Mouse (Mus musculus) liver, embryonic 12.5 days (tissue): ENCODE data around the gene Il13ra1. TPM values are rescaled to one million over a fixed set of nuclear protein-coding genes. Genes with fewer than 3 reads are reported as not detected.

ENCODE experiments used
- ATAC-seq: fragments of 200-750 bp; cut with Nextera tagmentation; 2 replicates; pipeline ENCODE4 v1.8.0; 2017; ENCODE audit warnings: moderate number of reproducible peaks, mild to moderate bottlenecking, moderate library complexity
- H3K27ac ChIP-seq: fragments of 300-500 bp; sonication (generic); 2 replicates; pipeline ENCODE4 v1.5.1; 2016; ENCODE audit warnings: mild to moderate bottlenecking
- H3K27me3 ChIP-seq: fragments of 300-500 bp; sonication (generic); replicated peaks from 2 replicates; pipeline ENCODE4 v1.6.1; 2016; ENCODE audit warnings: mild to moderate bottlenecking, moderate library complexity
- H3K36me3 ChIP-seq: fragments of 300-500 bp; sonication (generic); 2 replicates; pipeline ENCODE4 v1.6.1; 2016; ENCODE audit warnings: mild to moderate bottlenecking, moderate library complexity
- H3K4me1 ChIP-seq: fragments of 300-500 bp; sonication (generic); 2 replicates; pipeline ENCODE4 v1.6.1; 2016
- H3K4me2 ChIP-seq: fragments of 300-500 bp; sonication (generic); 2 replicates; pipeline ENCODE4 v1.6.1; 2016; ENCODE audit warnings: mild to moderate bottlenecking, moderate library complexity
- H3K4me3 ChIP-seq: fragments of 300-500 bp; sonication (generic); 2 replicates; pipeline ENCODE4 v1.5.1; 2016; ENCODE audit warnings: mild to moderate bottlenecking, moderate library complexity
- H3K9ac ChIP-seq: fragments of 300-500 bp; sonication (generic); 2 replicates; pipeline ENCODE4 v1.6.1; 2016; ENCODE audit warnings: mild to moderate bottlenecking, moderate library complexity
- H3K9me3 ChIP-seq: fragments of 300-500 bp; sonication (generic); replicated peaks from 2 replicates; pipeline ENCODE4 v1.6.1; 2016; ENCODE audit warnings: mild to moderate bottlenecking, moderate library complexity
- WGBS: fragments of 180-500 bp; shearing (Covaris S2); methylation state at CpG from one replicate; pipeline ENCODE4 v1.1.7; 2016; ENCODE audit not compliant: insufficient replicate concordance; 5-methylcytosine and 5-hydroxymethylcytosine counted together
- polyA plus RNA-seq: library from polyadenylated mRNA; unstranded; fragments of >200 nt; fragmentation: Nextera tagmentation; extraction: Ambion mirVana; gene quantifications from 2 replicates; pipeline ENCODE4 v1.2.1, GENCODE M21; 2016

The Il13ra1 gene
- polyA plus RNA-seq = 4.1 and 4.6 TPM in 2 replicates

GRCm38 (mm10) chrX:36111622-36112421, at the start of gene Il13ra1:
Gene Il13ra1 (plus strand): TSS chrX:36112110.
- Histone ChIP-seq H3K27ac (no peak within 1 kb of the TSS), H3K27me3 (peaks cover 26% of the 10 kb centered on the region), H3K9me3 (no peaks in the 10 kb centered on the region), H3K4me2 (peak within 1 kb of the TSS; percentile 57), H3K4me1 (no peaks in the 10 kb centered on the region), H3K36me3 (no peaks in the 10 kb centered on the region), H3K4me3 (peak within 1 kb of the TSS; percentile 35), H3K9ac (0 out of 2 replicates have a peak within 1 kb of the TSS, but pooled peaks have one; percentile 35)
- ATAC-seq = no peak
- 9% methylated on average over 34 of the region's 51 CpGs for WGBS

- Histone ChIP-seq H3K9me3 (no peaks in the 10 kb centered on the region), H3K4me1 (no peaks in the 10 kb centered on the region), H3K27ac (no peak overlapping the region), H3K4me2 (no peak overlapping the region), H3K4me3 (no peak overlapping the region), H3K36me3 (no peaks in the 10 kb centered on the region), H3K9ac (no peak overlapping the region), H3K27me3 (no peaks in the 10 kb centered on the region)
- WGBS = 67% methylated on average over 2 of the region's 2 CpGs
- ATAC-seq = no peak
Measured at GRCm38 (mm10) chrX:36073997-36074396, 37.9 kb upstream of the Il13ra1 start.

GRCm38 (mm10) chrX:36077164-36077563, 34.7 kb upstream of the Il13ra1 start:
- no peak for ATAC-seq
- H3K9ac ChIP-seq = no peak overlapping the region

GRCm38 (mm10) chrX:36082917-36083316, 29.0 kb upstream of the Il13ra1 start:
- Histone ChIP-seq H3K36me3 (no peaks in the 10 kb centered on the region), H3K4me3 (no peak overlapping the region), H3K9me3 (no peaks in the 10 kb centered on the region), H3K27ac (no peak overlapping the region), H3K4me1 (no peaks in the 10 kb centered on the region), H3K4me2 (no peak overlapping the region), H3K9ac (no peak overlapping the region), H3K27me3 (no peaks in the 10 kb centered on the region)
- no peak for ATAC-seq
- WGBS = 55% methylated on average over 1 of the region's 1 CpGs

More at GRCm38 (mm10) chrX:36077164-36077563, 34.7 kb upstream of the Il13ra1 start:
- Histone ChIP-seq H3K4me1 (no peaks in the 10 kb centered on the region), H3K4me2 (no peak overlapping the region), H3K4me3 (no peak overlapping the region), H3K36me3 (no peaks in the 10 kb centered on the region), H3K27ac (no peak overlapping the region), H3K27me3 (no peaks in the 10 kb centered on the region), H3K9me3 (no peaks in the 10 kb centered on the region)
- WGBS = 56% methylated on average over 4 of the region's 4 CpGs

GRCm38 (mm10) chrX:36088464-36089256, 23.2 kb upstream of the Il13ra1 start:
- ATAC-seq = no peak
- Histone ChIP-seq H3K9me3 (no peaks in the 10 kb centered on the region), H3K36me3 (no peaks in the 10 kb centered on the region), H3K27ac (no peak overlapping the region), H3K27me3 (no peaks in the 10 kb centered on the region), H3K4me3 (no peak overlapping the region), H3K4me2 (no peak overlapping the region), H3K4me1 (no peaks in the 10 kb centered on the region), H3K9ac (no peak overlapping the region)
- 66% methylated on average over 6 of the region's 6 CpGs for WGBS

GRCm38 (mm10) chrX:36100883-36101282, 11.0 kb upstream of the Il13ra1 start:
- no peak for ATAC-seq
- no peaks in the 10 kb centered on the region for H3K36me3 ChIP-seq
- no peak overlapping the region for H3K4me2 ChIP-seq
- H3K27ac ChIP-seq = no peak overlapping the region
- WGBS = 47% methylated on average over 1 of the region's 1 CpGs
- H3K9ac ChIP-seq = no peak overlapping the region
- H3K27me3 ChIP-seq = no peaks in the 10 kb centered on the region
- H3K9me3 ChIP-seq = no peaks in the 10 kb centered on the region
- no peak overlapping the region for H3K4me3 ChIP-seq
- H3K4me1 ChIP-seq = no peaks in the 10 kb centered on the region

DNA sequence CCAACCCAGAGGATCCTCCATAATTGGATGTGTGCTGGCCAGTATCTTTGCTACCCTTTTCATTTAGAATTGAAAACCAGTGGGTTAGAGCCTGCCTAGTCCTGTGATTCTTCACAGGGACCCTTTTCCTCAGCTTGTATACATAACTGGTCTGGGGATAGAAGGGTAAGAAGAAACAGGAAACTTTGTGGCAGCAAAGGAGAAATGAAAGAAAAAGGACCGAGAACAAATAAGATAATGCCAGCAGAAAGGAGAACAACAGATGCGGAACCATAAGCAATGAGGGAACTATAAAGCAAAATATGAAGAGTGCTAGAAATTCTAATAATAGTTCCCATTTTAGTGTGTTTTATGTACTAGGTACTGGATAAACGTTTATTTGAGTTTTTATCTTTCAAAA, 10.6 kb upstream of the Il13ra1 start:
- Histone ChIP-seq H3K4me3 (no peak overlapping the region), H3K27ac (no peak overlapping the region), H3K36me3 (no peaks in the 10 kb centered on the region), H3K9me3 (no peaks in the 10 kb centered on the region), H3K4me1 (no peaks in the 10 kb centered on the region), H3K27me3 (no peaks in the 10 kb centered on the region), H3K4me2 (no peak overlapping the region), H3K9ac (no peak overlapping the region)
- WGBS = 40% methylated on average over 3 of the region's 3 CpGs
- no peak for ATAC-seq

- Histone ChIP-seq H3K9me3 (no peaks in the 10 kb centered on the region), H3K27ac (no peak overlapping the region), H3K36me3 (no peaks in the 10 kb centered on the region), H3K4me1 (no peaks in the 10 kb centered on the region), H3K27me3 (peaks cover 26% of the 10 kb centered on the region), H3K4me2 (no peak overlapping the region), H3K9ac (no peak overlapping the region), H3K4me3 (no peak overlapping the region)
- ATAC-seq = no peak
- WGBS = 29% methylated on average over 3 of the region's 3 CpGs
Measured at GRCm38 (mm10) chrX:36108601-36109000, 3.3 kb upstream of the Il13ra1 start.

DNA sequence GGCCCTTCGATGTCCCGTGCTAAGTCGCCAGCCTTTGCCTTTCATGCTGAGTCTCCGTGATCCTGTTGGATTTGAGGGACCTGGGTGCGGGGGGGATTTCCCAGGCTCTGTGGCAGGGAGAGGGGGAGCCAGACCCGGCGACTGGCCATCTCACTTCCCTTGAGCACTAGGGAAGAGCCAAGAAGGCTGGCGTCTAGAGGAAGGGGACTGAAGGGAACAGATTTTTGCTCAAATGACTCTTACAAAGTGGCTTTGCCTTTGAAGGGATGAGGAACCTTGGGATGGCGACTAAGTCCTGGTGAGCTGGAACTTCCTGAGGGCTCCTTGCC, 476 bp downstream of the Il13ra1 start:
- H3K9ac ChIP-seq = 0 out of 2 replicates have a peak overlapping the region, but pooled peaks have one; percentile 35
- H3K9me3 ChIP-seq = no peaks in the 10 kb centered on the region
- peak overlapping the region; percentile 35 for H3K4me3 ChIP-seq
- H3K27me3 ChIP-seq = peaks cover 26% of the 10 kb centered on the region
- peak overlapping the region; percentile 57 for H3K4me2 ChIP-seq
- H3K4me1 ChIP-seq = no peaks in the 10 kb centered on the region
- no peak overlapping the region for H3K27ac ChIP-seq
- 11% methylated on average over 7 of the region's 9 CpGs for WGBS
- no peaks in the 10 kb centered on the region for H3K36me3 ChIP-seq
- no peak for ATAC-seq

DNA sequence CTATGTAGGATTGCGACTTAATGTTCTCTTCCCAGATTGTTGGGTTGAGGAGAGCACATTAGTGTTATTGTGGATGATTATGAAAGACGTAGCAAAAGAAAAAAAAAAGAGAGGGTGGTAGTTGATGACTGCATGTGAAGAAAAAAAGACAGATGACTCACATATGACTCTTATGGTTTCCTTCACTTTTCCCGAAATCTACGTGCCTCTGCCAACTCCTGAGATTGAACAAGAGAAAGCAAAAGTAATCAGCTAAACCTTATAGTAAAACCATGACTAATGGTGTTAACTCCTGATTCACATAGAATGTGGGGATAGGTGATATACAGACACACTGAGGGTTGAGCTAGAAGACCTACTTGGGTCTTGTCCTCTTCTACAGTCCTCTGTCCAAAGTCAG, 3.3 kb downstream of the Il13ra1 start:
- H3K27ac ChIP-seq = no peak overlapping the region
- H3K4me1 ChIP-seq = no peaks in the 10 kb centered on the region
- H3K9ac ChIP-seq = no peak overlapping the region
- H3K4me2 ChIP-seq = no peak overlapping the region
- 67% methylated on average over 4 of the region's 4 CpGs for WGBS
- H3K4me3 ChIP-seq = no peak overlapping the region
- H3K9me3 ChIP-seq = no peaks in the 10 kb centered on the region
- no peak for ATAC-seq
- no peaks in the 10 kb centered on the region for H3K36me3 ChIP-seq
- peaks cover 26% of the 10 kb centered on the region for H3K27me3 ChIP-seq

DNA sequence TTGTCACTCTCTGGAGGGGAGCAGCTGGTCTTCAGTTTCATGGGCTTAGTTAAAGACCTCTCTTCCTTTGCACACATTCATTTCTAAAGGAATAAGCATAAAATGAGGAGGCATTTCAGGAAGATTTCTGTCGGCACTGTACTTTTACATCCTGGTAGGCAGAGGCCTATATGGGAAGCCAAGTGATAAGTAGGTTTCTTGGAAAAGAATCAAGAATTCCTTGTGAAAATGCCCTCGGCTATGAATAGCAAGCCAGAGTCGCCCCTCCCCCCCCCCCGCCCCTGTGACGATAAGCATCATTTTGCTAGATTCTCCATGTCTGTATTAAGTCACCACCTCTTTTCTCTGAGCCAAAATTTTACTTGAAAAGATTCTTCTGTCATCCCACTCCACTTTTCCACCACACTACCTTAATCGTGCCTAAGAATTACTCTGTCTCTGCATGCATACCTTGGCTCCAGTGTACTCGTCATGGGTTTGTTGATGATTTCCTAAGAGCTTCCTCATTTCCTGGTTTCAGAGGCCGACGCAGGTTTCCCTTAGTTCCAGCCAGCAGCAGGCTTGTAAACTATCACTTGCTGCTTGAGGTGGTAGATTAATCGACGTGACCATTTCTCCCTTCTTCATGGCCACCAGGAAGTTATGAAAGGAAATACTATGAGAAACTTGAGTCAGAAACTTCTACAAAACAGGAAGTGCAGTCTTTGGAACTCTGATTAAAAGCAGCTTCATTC, 17.3 kb downstream of the Il13ra1 start:
- H3K27ac ChIP-seq = no peak overlapping the region
- WGBS = 39% methylated on average over 11 of the region's 11 CpGs
- H3K4me1 ChIP-seq = no peaks in the 10 kb centered on the region
- no peak overlapping the region for H3K4me3 ChIP-seq
- no peaks in the 10 kb centered on the region for H3K27me3 ChIP-seq
- H3K4me2 ChIP-seq = no peak overlapping the region
- H3K36me3 ChIP-seq = no peaks in the 10 kb centered on the region
- no peak for ATAC-seq
- H3K9me3 ChIP-seq = no peaks in the 10 kb centered on the region
- H3K9ac ChIP-seq = no peak overlapping the region

DNA sequence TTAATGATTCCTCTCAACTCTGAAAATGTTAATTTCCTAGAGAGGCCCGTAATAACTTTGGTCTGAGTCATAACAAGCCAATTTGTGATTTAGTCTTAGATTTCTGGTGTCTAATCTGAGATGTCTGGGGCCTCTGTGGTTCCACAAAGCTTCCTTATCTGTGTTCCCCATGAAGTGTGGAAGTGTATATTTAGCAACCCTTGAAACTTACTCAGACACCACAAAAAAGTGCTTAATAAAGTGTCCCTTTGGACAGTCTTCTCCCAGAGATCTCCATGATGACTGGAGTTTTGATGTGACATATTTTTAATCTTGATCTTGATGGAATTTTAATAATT, 17.8 kb downstream of the Il13ra1 start:
- H3K9ac ChIP-seq = no peak overlapping the region
- no peaks in the 10 kb centered on the region for H3K4me1 ChIP-seq
- no peaks in the 10 kb centered on the region for H3K36me3 ChIP-seq
- ATAC-seq = no peak
- WGBS = 8% methylated on average over 1 of the region's 1 CpGs
- H3K27ac ChIP-seq = no peak overlapping the region
- H3K27me3 ChIP-seq = no peaks in the 10 kb centered on the region
- no peak overlapping the region for H3K4me3 ChIP-seq
- no peaks in the 10 kb centered on the region for H3K9me3 ChIP-seq
- H3K4me2 ChIP-seq = no peak overlapping the region
